Mouse (Mus musculus) kidney, adult 2 months (tissue): ENCODE measurements at regions not wholly inside any gene's neighbourhood (a gene's known extent, or its start where the extent isn't known, plus 50 kb on each side); places are given as distances from the start of the nearest gene placed in this dataset.

Experiments used
- CTCF ChIP-seq: fragments of 200-500 bp; conservative IDR thresholded peaks from 2 replicates; pipeline ENCODE4 v1.5.1; 2011; ENCODE audit warnings: low read depth, mild to moderate bottlenecking, control low read depth, low read length, moderate library complexity, mixed read lengths; ENCODE audit not compliant: insufficient read depth, insufficient read length
- POLR2A ChIP-seq: fragments of 200-500 bp; IDR thresholded peaks from one replicate; pipeline ENCODE4 v1.6.1; 2011; ENCODE audit warnings: low read depth, low read length, control low read depth

GRCm38 (mm10) chr12:9287271-9287670 lies 257.5 kb downstream of the Ttc32 start:
- no peak for TF ChIP-seq POLR2A
- no peak for TF ChIP-seq CTCF
